Mouse (Mus musculus) heart, embryonic 15.5 days (tissue): ENCODE results near the gene Pnrc2. TPM values are rescaled to one million over a fixed set of nuclear protein-coding genes. Genes with fewer than 3 reads are reported as not detected.

Experiments
- ATAC-seq: fragments of 200-750 bp; cut with Nextera tagmentation; replicated peaks from 2 replicates; pipeline ENCODE4 v1.8.0; 2017; ENCODE audit warnings: low read depth, moderate TSS enrichment; ENCODE audit not compliant: insufficient number of reproducible peaks, insufficient read depth, low FRiP score
- H3K27ac ChIP-seq: fragments of 300-500 bp; sonication (generic); 2 replicates; pipeline ENCODE4 v1.5.1; 2015; ENCODE audit warnings: mild to moderate bottlenecking, inconsistent platforms
- H3K27me3 ChIP-seq: fragments of 300-500 bp; sonication (generic); 2 replicates; pipeline ENCODE4 v1.6.1; 2015; ENCODE audit warnings: inconsistent platforms
- H3K36me3 ChIP-seq: fragments of 300-500 bp; sonication (generic); 2 replicates; pipeline ENCODE4 v1.6.1; 2015; ENCODE audit warnings: mild to moderate bottlenecking, inconsistent platforms
- H3K4me1 ChIP-seq: fragments of 300-500 bp; sonication (generic); replicated peaks from 2 replicates; pipeline ENCODE4 v1.6.1; 2015; ENCODE audit warnings: inconsistent platforms
- H3K4me2 ChIP-seq: fragments of 300-500 bp; sonication (generic); 2 replicates; pipeline ENCODE4 v1.6.1; 2015; ENCODE audit warnings: inconsistent platforms, mild to moderate bottlenecking, moderate library complexity
- H3K4me3 ChIP-seq: fragments of 300-500 bp; sonication (generic); 2 replicates; pipeline ENCODE4 v1.5.1; 2015; ENCODE audit warnings: mild to moderate bottlenecking, inconsistent platforms
- H3K9ac ChIP-seq: fragments of 300-500 bp; sonication (generic); 2 replicates; pipeline ENCODE4 v1.6.1; 2015; ENCODE audit warnings: mild to moderate bottlenecking, inconsistent platforms
- H3K9me3 ChIP-seq: fragments of 300-500 bp; sonication (generic); replicated peaks from 2 replicates; pipeline ENCODE4 v1.6.1; 2016; ENCODE audit warnings: inconsistent platforms
- WGBS: fragments of 180-500 bp; shearing (Covaris S2); methylation state at CpG from one replicate; pipeline ENCODE4 v1.1.7; 2015; ENCODE audit warnings: mixed read lengths; 5-methylcytosine and 5-hydroxymethylcytosine counted together
- polyA plus RNA-seq: library from polyadenylated mRNA; unstranded; fragments of >200 nt; fragmentation: Nextera tagmentation; extraction: Ambion mirVana; gene quantifications from 2 replicates; pipeline ENCODE4 v1.2.1, GENCODE M21; 2015

Pnrc2 gene
- polyA plus RNA-seq, 1 experiment from 2014 or later = 123 TPM

DNA sequence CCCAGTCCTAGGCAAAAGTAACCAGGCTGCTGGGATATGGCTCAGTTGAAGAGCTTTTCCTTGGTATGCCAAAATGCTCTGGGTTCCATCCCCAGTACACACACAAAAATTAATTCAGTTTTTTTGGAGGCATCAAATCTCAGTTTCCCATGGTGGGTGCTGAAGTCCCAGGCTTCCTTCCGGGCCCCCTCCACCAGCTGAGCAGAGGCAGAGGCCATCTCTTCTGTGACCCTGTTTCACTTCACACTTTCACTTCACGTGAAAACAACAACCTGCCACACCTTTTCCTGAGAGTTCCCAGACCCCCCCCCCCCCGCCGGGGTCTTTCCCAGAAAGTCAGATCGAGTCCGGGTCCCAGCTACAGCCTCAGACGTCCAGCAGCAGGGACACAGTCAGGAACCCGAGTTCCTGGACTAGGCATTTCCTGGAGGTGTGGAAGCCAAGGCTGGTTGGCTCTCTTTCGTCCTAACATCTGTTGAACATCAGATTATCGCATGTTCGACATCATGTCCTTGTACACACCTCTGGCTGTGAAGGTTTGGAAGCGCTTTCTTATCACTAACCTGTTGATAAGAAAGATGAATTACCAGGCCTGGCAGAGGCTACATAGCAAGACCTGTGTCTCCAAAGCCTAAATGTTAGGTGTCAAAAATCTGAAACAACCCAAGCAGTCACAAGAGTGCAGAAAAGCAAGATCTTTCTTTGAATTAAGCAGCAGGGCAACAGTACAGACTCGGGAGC is 35.8 kb upstream of the Pnrc2 start:
- Histone ChIP-seq H3K4me2 (no peak overlapping the region), H3K4me1 (peaks cover 6% of the 10 kb centered on the region; the same call in 1 of the 2 replicates), H3K36me3 (no peaks in the 10 kb centered on the region), H3K4me3 (no peak overlapping the region), H3K27ac (no peak overlapping the region), H3K9me3 (no peaks in the 10 kb centered on the region), H3K9ac (no peak overlapping the region), H3K27me3 (no peaks in the 10 kb centered on the region)
- ATAC-seq = no peak
- WGBS = 16% methylated on average over 13 of the region's 13 CpGs

- Histone ChIP-seq H3K9ac (no peak overlapping the region), H3K36me3 (no peaks in the 10 kb centered on the region), H3K27me3 (no peaks in the 10 kb centered on the region), H3K4me1 (peaks cover 6% of the 10 kb centered on the region; the same call in 1 of the 2 replicates), H3K4me2 (no peak overlapping the region), H3K9me3 (no peaks in the 10 kb centered on the region), H3K27ac (no peak overlapping the region), H3K4me3 (no peak overlapping the region)
- no peak for ATAC-seq
- 67% methylated on average over 3 of the region's 3 CpGs for WGBS
Observed at GRCm38 (mm10) chr4:135906633-135907032, 33.0 kb upstream of the Pnrc2 start.

DNA sequence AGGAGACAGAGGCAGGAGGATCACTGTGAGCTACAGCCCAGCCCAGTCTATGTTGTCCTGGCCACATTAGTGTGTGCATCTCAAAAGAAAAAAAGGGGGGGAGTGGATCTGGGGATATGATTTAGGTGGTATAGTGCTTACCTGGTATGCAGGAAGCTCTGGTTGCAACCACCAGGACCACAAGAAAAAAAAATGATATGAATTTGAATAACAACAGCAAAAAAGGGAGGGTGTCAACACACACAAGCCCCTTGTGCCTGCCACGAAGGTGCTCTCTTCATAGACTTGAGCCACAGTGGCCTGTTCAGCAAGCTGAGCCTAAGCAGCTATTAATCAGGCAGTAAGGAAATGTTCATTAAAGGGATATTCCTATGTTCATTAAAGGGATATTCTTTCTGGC is 31.2 kb upstream of the Pnrc2 start:
- 51% methylated on average over 1 of the region's 1 CpGs for WGBS

DNA sequence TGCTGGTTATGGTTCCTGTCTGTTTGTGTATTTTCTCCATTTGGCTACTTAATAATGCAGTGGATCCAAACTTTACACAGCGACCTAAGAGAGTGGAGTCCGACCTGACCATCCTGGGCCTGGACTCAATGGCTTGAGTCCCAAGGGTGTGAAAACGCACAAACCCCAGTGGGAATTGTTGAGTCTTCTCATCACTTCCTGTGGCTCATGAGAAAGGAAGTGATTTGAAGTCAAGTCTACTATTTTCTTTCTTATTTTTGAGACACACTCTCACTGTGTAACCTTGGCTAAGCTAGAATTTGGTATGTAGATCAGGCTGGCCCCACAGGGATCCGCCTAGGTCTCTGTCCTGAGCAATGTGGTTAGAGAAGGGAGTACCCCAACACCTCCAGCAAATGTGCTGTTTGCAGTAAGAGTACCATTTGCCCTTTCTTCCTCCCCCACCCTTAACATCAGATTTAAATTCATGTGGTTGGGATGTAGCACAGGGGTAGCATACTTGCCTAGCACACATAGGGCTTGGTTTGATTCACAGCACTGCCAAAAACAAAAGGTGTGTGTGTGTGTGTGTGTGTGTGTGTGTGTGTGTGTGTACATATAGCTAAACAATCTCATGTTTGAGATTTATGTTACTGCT is 29.1 kb upstream of the Pnrc2 start:
- Histone ChIP-seq H3K27ac (no peak overlapping the region), H3K4me3 (no peak overlapping the region), H3K4me2 (no peak overlapping the region), H3K9ac (no peak overlapping the region), H3K4me1 (peaks cover 7% of the 10 kb centered on the region), H3K36me3 (no peaks in the 10 kb centered on the region), H3K27me3 (no peaks in the 10 kb centered on the region), H3K9me3 (no peaks in the 10 kb centered on the region)
- WGBS = 82% methylated on average over 4 of the region's 4 CpGs
- ATAC-seq = no peak

More for the DNA sequence above, 31.2 kb upstream of the Pnrc2 start:
- Histone ChIP-seq H3K9ac (no peak overlapping the region), H3K4me1 (peaks cover 6% of the 10 kb centered on the region; the same call in 1 of the 2 replicates), H3K27me3 (no peaks in the 10 kb centered on the region), H3K4me3 (no peak overlapping the region), H3K4me2 (no peak overlapping the region), H3K36me3 (no peaks in the 10 kb centered on the region), H3K9me3 (no peaks in the 10 kb centered on the region), H3K27ac (no peak overlapping the region)
- ATAC-seq = no peak

GRCm38 (mm10) chr4:135900008-135900407 is 26.4 kb upstream of the Pnrc2 start:
- no peaks in the 10 kb centered on the region for H3K27me3 ChIP-seq

DNA sequence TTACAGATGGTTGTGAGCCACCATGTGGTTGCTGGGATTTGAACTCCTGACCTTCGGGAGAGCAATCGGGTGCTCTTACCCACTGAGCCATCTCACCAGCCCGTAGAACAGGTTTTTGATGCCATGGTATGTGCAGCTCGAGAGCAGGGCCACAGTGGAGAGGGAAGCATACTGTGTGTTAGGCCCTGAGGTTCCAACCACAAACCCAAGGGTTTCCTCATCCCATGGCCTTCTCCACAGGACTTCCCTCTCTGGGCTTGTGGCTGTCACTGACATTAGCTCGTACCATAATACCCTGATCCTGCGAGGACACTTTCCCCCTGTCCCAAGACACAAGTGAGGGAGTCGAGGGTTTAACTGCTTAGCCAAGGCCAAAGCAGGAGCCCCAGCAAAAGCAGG is 25.4 kb upstream of the Pnrc2 start:
- 80% methylated on average over 7 of the region's 7 CpGs for WGBS

More at GRCm38 (mm10) chr4:135900008-135900407, 26.4 kb upstream of the Pnrc2 start:
- H3K27ac ChIP-seq = no peak overlapping the region
- no peak for ATAC-seq
- no peaks in the 10 kb centered on the region for H3K9me3 ChIP-seq
- no peak overlapping the region for H3K4me2 ChIP-seq
- no peak overlapping the region for H3K4me3 ChIP-seq
- H3K36me3 ChIP-seq = no peaks in the 10 kb centered on the region
- H3K4me1 ChIP-seq = peaks cover 8% of the 10 kb centered on the region
- no peak overlapping the region for H3K9ac ChIP-seq
- WGBS = 69% methylated on average over 5 of the region's 5 CpGs

GRCm38 (mm10) chr4:135898380-135899049 is 24.9 kb upstream of the Pnrc2 start:
- ATAC-seq = peak; percentile 61
- Histone ChIP-seq H3K9ac (no peak overlapping the region), H3K27ac (peak overlapping the region; percentile 53)

More for the DNA sequence above, 25.4 kb upstream of the Pnrc2 start:
- Histone ChIP-seq H3K4me3 (no peak overlapping the region), H3K9ac (no peak overlapping the region), H3K27ac (no peak overlapping the region), H3K4me1 (peaks cover 11% of the 10 kb centered on the region), H3K4me2 (no peak overlapping the region), H3K27me3 (no peaks in the 10 kb centered on the region), H3K9me3 (no peaks in the 10 kb centered on the region), H3K36me3 (no peaks in the 10 kb centered on the region)
- ATAC-seq = no peak

GRCm38 (mm10) chr4:135896157-135896556 is 22.5 kb upstream of the Pnrc2 start:
- no peak for ATAC-seq
- Histone ChIP-seq H3K36me3 (no peaks in the 10 kb centered on the region), H3K27me3 (no peaks in the 10 kb centered on the region), H3K4me1 (peaks cover 11% of the 10 kb centered on the region), H3K9me3 (no peaks in the 10 kb centered on the region), H3K9ac (no peak overlapping the region), H3K4me2 (peak overlapping the region; percentile 4; the same call in 1 of the 2 replicates), H3K4me3 (no peak overlapping the region), H3K27ac (no peak overlapping the region)
- 67% methylated on average over 6 of the region's 6 CpGs for WGBS

More at GRCm38 (mm10) chr4:135898380-135899049, 24.9 kb upstream of the Pnrc2 start:
- peak overlapping the region; percentile 25 for H3K4me2 ChIP-seq
- H3K4me3 ChIP-seq = no peak overlapping the region
- 26% methylated on average over 9 of the region's 9 CpGs for WGBS
- H3K4me1 ChIP-seq = peaks cover 11% of the 10 kb centered on the region
- no peaks in the 10 kb centered on the region for H3K36me3 ChIP-seq
- no peaks in the 10 kb centered on the region for H3K9me3 ChIP-seq
- H3K27me3 ChIP-seq = no peaks in the 10 kb centered on the region

DNA sequence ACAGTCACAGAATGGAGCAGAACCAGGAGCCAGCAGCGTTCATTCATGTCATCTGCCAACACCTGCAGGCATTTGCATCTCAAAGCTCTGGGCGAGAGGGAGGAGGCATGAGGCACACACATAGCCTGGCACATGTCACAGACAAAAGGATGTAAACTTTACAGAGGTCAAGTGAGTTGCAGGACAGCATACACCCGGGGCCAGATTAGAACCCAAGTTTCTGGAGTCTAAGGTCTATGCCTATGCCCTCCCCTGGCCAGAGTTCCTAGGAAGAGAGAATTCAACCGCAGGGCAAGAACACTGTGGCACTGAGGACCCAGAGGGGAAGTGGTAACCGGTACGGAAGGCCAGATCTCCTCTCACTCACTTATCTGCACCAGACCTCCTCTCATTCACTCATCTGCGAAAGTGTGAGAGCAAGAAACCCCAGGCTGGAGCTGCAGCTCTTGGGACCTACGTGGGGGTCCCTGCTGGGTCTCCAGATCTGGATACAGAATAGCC is 21.5 kb upstream of the Pnrc2 start, which contains the start of gene Cnr2:
Gene Cnr2, plus strand, starts transcription at position 324 of the 501 bp plus-strand sequence.
- 0 out of 2 replicates have a peak within 1 kb of the TSS, but pooled peaks have one; percentile 7 for H3K9ac ChIP-seq
- peak within 1 kb of the TSS; percentile 4; the same call in 1 of the 2 replicates for H3K4me2 ChIP-seq
- H3K36me3 ChIP-seq = no peaks in the 10 kb centered on the region
- 27% methylated on average over 8 of the region's 8 CpGs for WGBS
- no peaks in the 10 kb centered on the region for H3K9me3 ChIP-seq
- H3K27me3 ChIP-seq = no peaks in the 10 kb centered on the region
- no peak within 1 kb of the TSS for H3K27ac ChIP-seq
- no peak within 1 kb of the TSS for H3K4me3 ChIP-seq
- peaks cover 11% of the 10 kb centered on the region for H3K4me1 ChIP-seq
- ATAC-seq = no peak

DNA sequence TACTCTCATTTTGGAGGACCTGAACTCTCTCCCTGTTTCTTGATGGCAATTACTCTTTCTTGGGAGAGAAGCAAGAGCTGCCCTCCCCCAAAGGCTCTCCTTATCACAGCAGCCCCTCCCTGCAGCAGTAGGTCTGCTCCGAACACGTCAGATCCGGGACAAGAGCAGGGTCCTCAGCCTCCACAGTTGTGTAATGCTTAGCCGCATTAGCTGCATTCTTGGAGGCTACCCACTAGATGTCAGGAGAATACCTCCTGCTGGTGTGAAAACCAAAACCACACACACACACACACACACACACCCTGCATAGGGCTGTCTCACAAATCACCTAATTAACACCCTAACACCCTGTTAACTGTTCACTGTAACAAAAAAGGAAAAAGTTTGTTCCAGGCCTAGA is 19.2 kb upstream of the Pnrc2 start:
- Histone ChIP-seq H3K4me2 (no peak overlapping the region), H3K9me3 (no peaks in the 10 kb centered on the region), H3K4me1 (peaks cover 4% of the 10 kb centered on the region), H3K36me3 (no peaks in the 10 kb centered on the region), H3K9ac (no peak overlapping the region), H3K27me3 (no peaks in the 10 kb centered on the region), H3K4me3 (no peak overlapping the region), H3K27ac (no peak overlapping the region)
- WGBS = 20% methylated on average over 4 of the region's 4 CpGs
- no peak for ATAC-seq

DNA sequence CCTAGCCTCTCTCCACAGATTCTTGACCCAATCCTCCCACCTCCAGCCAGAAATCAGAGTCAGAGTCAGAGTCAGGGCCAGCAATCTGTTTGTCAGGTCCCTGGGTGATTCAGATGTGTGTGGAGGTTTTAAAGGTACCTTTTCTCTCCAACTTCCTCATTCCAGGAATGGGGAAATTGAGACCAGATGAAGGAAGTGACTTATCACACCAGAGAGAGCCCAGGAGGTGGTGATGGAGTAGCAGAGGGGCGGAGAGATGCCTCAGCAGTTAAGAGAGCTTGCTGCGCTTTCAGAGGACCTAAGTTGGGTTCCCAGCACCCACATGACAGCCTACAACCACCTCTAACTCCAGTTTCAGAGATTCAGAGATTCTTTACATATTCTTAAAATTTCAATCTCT is 17.9 kb upstream of the Pnrc2 start:
- H3K27ac ChIP-seq = no peak overlapping the region
- H3K4me1 ChIP-seq = peaks cover 4% of the 10 kb centered on the region
- no peaks in the 10 kb centered on the region for H3K27me3 ChIP-seq
- no peak for ATAC-seq
- no peaks in the 10 kb centered on the region for H3K9me3 ChIP-seq
- H3K4me3 ChIP-seq = no peak overlapping the region
- H3K4me2 ChIP-seq = no peak overlapping the region
- no peak overlapping the region for H3K9ac ChIP-seq
- 89% methylated on average over 2 of the region's 2 CpGs for WGBS
- H3K36me3 ChIP-seq = no peaks in the 10 kb centered on the region
